Mouse (Mus musculus): Measurements from ENCODE around the gene T2.

DNA sequence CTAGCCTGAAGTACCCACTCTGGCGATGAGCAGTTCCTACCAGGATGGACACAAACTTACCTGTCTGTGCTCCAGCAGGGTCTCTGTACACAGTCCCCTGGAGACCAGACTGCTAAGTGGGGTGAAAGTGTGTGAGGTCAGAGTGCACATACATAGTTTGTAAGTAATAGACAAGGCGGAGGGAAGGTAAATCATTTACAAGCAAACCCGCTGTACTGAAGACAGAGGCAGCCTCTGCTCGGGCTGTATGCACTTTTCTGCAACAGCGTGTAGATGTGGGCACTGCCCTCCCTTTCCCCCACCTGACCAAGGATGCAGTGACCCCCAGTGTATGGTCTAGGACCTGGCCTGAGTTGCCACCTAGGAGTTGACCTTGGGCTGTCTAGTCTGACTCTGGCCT lies 57.9 kb downstream of the T2 start:
- no peak for TF ChIP-seq CTCF (IDR thresholded peaks at IDR 0.05; ENCODE audit: extremely low read depth, insufficient read length, insufficient replicate concordance, low read depth, low read length)
- no peak for TF ChIP-seq POLR2A (IDR thresholded peaks at IDR 0.05; ENCODE audit: low read depth, low read length)
